Mouse (Mus musculus): ENCODE results near the gene Nrn1. TPM values are rescaled to one million over a fixed set of nuclear protein-coding genes. Genes with fewer than 3 reads are reported as not detected.

The Nrn1 gene
- total RNA-seq (2021): 5.3 and 5.9 TPM in 2 replicates
- long read RNA-seq, transcript Nrn1-201 (3 exons, 1,619 nt): major isoform, 46 of 68 reads
- long read RNA-seq, partial matches to known transcripts: 0 of 68 reads
- long read RNA-seq, other reads (novel, unspliced or antisense): 22 of 68 reads

DNA sequence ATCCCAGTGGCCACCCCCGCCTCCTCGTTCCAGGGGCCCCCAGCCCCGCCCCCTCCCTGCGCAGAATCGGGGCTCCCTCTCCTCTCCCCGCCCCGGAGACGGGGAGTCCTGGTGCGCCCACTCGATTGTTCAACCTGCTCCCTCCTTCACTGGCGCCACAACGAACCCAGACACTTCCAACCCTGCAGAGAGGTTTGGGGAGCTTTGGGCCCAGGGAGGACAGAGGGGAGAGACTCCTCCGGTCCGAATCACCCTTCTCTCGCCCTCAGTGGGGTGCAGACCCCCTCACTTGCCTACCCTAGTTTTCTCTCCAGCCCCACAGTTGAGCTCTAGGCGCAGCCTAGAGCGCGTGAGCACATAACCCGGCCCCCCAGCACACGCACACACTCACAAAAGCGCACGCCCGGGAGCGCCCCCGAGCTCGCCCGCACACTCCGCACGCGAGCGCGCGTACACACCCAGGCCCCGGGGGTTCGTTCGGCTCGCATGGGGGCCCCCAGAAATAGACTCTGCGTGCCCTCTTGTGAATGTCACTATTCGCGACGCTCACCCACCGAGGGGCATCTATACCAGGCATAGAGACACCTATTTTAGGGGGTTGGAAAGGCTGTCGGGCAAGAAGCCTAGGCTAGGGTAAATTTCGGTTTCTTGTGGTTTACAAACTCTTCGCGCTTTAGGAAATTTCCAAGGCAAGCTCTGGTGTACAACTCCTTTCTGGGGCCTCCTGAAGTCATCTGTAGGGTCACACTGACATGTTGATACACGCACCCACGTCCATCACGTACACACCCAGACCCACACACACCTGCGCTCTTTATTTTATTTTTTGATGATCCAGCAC lies at the start of gene Nrn1:
Gene Nrn1, minus strand, starts transcription at position 401 of the 841 bp plus-strand sequence.
- DNase-seq: no peak

GRCm38 (mm10) chr13:36779626-36780025 lies 44.7 kb upstream of the Nrn1 start:
- no peak for DNase-seq

DNA sequence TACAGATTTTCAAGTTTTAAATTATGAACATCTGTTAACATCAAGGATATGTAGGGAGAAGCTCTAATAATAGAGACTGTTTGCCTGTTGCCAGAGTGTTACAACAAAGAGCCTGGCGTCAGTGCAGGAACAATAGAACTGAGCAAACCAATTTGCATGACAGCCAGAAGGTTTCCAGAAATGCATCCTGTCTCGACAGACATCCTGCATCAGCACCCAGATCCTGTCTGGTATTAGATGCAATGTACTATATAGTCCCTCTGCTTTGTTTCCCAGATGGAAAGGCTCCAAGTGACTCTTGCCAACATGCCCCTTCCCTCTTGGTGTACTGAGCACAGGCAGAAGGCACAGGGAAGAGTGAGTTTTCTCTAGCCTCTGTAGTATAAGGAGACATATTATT lies 31.9 kb upstream of the Nrn1 start:
- DNase-seq: no peak

- DNase-seq: no peak
These were observed 16.9 kb upstream of the Nrn1 start for GRCm38 (mm10) chr13:36751861-36752260.

- DNase-seq: no peak
These were observed 15.1 kb upstream of the Nrn1 start for GRCm38 (mm10) chr13:36750056-36750455.

- no peak for DNase-seq
These were observed 1.7 kb upstream of the Nrn1 start for GRCm38 (mm10) chr13:36736619-36736996.

GRCm38 (mm10) chr13:36735901-36736618 lies 1.1 kb upstream of the Nrn1 start:
- peak; percentile 43 for DNase-seq

- DNase-seq: no peak
These were observed 791 bp downstream of the Nrn1 start for GRCm38 (mm10) chr13:36733989-36734690.

GRCm38 (mm10) chr13:36733566-36733965 lies 1.4 kb downstream of the Nrn1 start:
- DNase-seq: no peak

GRCm38 (mm10) chr13:36732891-36733490 lies 1.9 kb downstream of the Nrn1 start:
- no peak for DNase-seq

DNA sequence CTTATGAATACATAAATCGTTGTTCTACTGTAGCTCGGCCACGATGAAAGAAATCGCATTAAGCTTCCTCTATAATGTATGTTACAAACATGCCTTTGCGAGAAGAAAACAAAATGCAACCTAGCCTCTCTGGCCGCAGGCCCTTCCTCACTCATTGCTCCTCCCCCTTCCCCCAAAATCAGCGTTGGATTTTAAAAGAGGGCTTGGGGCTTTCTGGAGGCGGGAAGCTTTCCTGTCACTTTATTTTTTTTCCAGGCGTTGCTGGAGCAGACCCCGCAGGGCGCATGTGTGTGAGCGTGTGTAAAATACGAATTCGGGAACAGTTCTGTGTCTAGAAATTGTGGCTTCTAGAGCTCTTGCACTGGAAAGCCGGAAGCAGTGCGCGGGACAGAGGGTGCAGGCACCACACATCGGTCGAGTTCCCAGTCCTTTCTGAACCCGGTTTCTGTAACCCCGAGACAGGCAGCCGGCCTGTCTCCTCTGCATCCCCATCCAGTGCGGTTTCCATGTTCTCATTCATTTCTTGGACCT lies 2.9 kb downstream of the Nrn1 start:
- no peak for DNase-seq

DNA sequence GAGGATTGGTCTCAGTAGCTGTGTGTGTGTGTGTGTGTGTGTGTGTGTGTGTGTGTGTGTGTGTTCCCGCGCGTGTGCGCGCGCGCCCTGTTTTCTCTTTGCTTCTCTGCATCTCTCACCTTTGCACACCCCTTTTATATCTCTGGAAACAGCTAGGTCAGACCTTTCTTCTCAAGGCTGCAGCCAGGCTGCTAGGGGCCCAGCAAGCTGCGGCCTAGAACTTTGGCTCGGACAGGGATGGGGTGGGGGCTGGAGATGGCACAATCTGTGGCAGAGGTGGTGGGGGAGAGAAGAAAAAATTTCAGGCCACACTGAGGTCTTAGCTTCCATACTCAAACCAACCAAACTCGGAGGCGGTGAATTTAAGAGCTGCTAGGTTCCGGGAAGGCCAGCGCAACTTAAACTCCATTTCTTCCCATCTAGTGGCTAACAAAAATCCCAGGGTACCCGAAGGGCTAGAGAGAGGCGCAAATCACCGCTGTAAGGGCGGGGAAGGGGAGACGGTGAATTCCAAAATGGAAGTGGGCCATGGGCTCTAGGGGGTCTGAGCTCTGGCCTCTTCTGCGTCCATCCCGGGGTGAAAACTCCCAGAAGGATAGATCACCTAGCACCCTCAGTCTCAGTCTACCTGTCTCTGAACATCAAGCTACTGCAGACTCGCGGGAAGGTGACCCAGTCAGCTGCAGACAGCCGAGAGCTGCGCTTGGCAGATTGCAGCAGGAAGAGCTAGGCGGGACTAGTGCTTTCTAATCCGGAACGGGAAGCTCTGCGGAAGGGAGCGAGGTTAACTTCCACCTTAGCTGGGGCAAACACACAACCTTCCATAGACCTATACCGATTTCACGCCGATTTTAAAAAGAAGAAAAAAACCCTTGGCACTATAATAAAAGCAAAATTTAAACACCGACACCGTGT lies 3.7 kb downstream of the Nrn1 start:
- DNase-seq: no peak

DNA sequence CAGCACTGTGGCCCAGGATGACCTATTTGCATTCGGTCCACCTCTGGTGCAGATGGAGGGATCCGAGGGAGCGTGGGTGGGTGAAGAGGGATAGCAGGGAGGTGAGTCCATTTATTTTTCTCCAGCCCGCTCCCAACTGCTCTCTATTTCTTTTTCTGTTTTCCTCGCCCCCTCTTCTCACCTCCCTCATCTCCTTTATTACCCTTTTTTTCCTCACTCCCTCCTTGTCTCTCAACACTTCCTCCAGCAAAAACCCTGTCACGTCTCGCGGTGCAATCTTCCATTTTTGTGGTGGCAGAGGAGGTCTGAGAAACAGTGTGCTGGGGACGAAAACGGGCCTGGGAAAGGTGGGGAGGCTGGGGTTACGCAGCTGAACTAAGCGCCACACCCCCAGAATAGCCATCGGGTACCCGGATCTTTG lies 4.6 kb downstream of the Nrn1 start:
- DNase-seq: no peak

- no peak for DNase-seq
These were observed 5.1 kb downstream of the Nrn1 start for GRCm38 (mm10) chr13:36729731-36730340.

GRCm38 (mm10) chr13:36728509-36728908 lies 6.4 kb downstream of the Nrn1 start:
- no peak for DNase-seq

GRCm38 (mm10) chr13:36727779-36728470 lies 7.0 kb downstream of the Nrn1 start:
- no peak for DNase-seq

- no peak for DNase-seq
These were observed 7.8 kb downstream of the Nrn1 start for GRCm38 (mm10) chr13:36726951-36727778.

GRCm38 (mm10) chr13:36726551-36726950 lies 8.4 kb downstream of the Nrn1 start:
- no peak for DNase-seq

GRCm38 (mm10) chr13:36725881-36726280 lies 9.1 kb downstream of the Nrn1 start:
- no peak for DNase-seq

Data from adrenal gland, postnatal 25 days (tissue).